Mouse (Mus musculus): ENCODE data around the gene Olfr10. TPM values are rescaled to one million over a fixed set of nuclear protein-coding genes. Genes with fewer than 3 reads are reported as not detected.
"Not testable (repeated sequence)": the region's sequence is repeated elsewhere in the genome, so short reads cannot be mapped to it uniquely, and the experiment has no call there.

Gene Olfr10
- polyA plus RNA-seq, 1 experiment from 2014 or later = not detected

DNA sequence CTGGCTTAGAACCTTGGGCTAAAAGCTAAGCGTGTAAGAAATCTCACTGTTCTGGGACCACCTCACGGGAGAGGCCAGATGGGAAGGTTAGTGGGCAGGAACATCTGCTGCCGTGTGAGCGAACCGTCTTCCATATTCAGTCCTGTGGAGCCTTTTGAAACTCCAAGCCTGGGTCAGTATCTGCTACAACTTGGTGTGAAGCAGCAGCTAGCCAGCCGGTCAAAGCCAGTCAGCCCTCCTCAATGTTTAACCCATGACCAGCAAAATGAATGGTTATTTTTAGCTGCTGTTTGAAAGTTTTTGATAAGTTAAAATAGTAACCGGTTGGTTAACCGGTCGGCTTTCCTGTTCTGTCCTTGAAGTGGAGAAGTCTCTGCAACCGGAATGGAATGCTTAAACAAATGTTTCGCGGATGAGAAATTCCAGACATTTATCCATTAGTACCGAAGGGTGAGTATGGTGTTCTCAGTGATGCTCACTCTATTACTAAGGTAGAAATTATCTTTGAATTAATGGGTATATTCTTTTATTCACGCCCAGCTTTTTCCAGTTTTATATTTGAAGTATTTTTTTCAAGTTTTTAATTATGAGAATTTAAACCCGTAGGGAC lies 36.5 kb upstream of the Olfr10 start:
- Histone ChIP-seq H3K4me3 (no peak overlapping the region), H3K36me3 (peaks cover 20% of the 10 kb centered on the region), H3K9ac (no peak overlapping the region), H3K4me1 (no peaks in the 10 kb centered on the region), H3K27me3 (no peaks in the 10 kb centered on the region), H3K27ac (no peak overlapping the region), H3K9me3 (no peaks in the 10 kb centered on the region), H3K4me2 (replicated peaks) (no peak overlapping the region)
- WGBS = 86% methylated on average over 15 of the region's 15 CpGs
- ATAC-seq (ENCODE audit: low FRiP score, low read depth) = no peak

DNA sequence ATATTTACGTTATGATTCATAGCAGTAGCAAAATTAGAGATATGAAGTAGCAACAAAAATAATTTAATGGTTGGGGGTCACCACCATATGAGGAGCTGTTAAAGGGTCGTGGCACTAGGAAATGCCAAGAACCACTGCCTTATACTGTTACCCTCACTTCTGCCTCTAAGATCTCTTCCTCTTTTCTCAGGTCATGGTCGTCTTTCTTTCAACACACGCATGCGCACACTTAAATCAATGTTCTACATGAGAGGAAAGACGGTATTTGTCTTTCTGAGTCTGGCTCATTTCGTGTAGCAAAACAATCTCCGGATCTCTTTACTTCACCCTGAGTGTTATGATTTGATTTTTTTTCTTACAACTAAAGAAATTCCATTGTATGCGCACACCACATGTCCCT lies 34.8 kb upstream of the Olfr10 start:
- no peak overlapping the region for H3K27ac ChIP-seq
- WGBS = 93% methylated on average over 9 of the region's 9 CpGs
- H3K4me2 ChIP-seq (replicated peaks) = no peak overlapping the region

GRCm38 (mm10) chr11:49270368-49270767 lies 34.2 kb upstream of the Olfr10 start:
- no peak overlapping the region for H3K4me3 ChIP-seq
- H3K9me3 ChIP-seq = no peaks in the 10 kb centered on the region
- no peak overlapping the region for H3K4me2 ChIP-seq (replicated peaks)
- no peak overlapping the region for H3K27ac ChIP-seq
- no peaks in the 10 kb centered on the region for H3K27me3 ChIP-seq
- no peak overlapping the region for H3K9ac ChIP-seq
- no peak for ATAC-seq (ENCODE audit: low FRiP score, low read depth)
- WGBS = 93% methylated on average over 4 of the region's 4 CpGs
- H3K36me3 ChIP-seq = peaks cover under 1% of the 10 kb centered on the region; the same call in 1 of the 2 replicates
- no peaks in the 10 kb centered on the region for H3K4me1 ChIP-seq

More for the DNA sequence above, 34.8 kb upstream of the Olfr10 start:
- Histone ChIP-seq H3K4me1 (no peaks in the 10 kb centered on the region), H3K9ac (no peak overlapping the region), H3K27me3 (no peaks in the 10 kb centered on the region), H3K36me3 (peaks cover 6% of the 10 kb centered on the region), H3K9me3 (no peaks in the 10 kb centered on the region), H3K4me3 (no peak overlapping the region)
- no peak for ATAC-seq (ENCODE audit: low FRiP score, low read depth)

- no peaks in the 10 kb centered on the region for H3K4me1 ChIP-seq
- H3K4me2 ChIP-seq (replicated peaks) = no peak overlapping the region
- no peaks in the 10 kb centered on the region for H3K27me3 ChIP-seq
- WGBS = 34% methylated on average over 7 of the region's 7 CpGs
- no peaks in the 10 kb centered on the region for H3K9me3 ChIP-seq
- ATAC-seq (ENCODE audit: low FRiP score, low read depth) = peak; percentile 64; the same call in 1 of the 2 replicates
- no peak overlapping the region for H3K4me3 ChIP-seq
- no peak overlapping the region for H3K9ac ChIP-seq
- H3K36me3 ChIP-seq = no peaks in the 10 kb centered on the region
- H3K27ac ChIP-seq = no peak overlapping the region
Measured at GRCm38 (mm10) chr11:49271334-49271733, 33.2 kb upstream of the Olfr10 start.

- whole genome bisulfite sequencing = 67% methylated on average over 11 of the region's 11 CpGs
- Histone ChIP-seq H3K4me2 (replicated peaks) (no peak overlapping the region), H3K4me1 (no peaks in the 10 kb centered on the region), H3K4me3 (no peak overlapping the region), H3K27ac (no peak overlapping the region), H3K27me3 (no peaks in the 10 kb centered on the region), H3K36me3 (no peaks in the 10 kb centered on the region), H3K9ac (no peak overlapping the region), H3K9me3 (no peaks in the 10 kb centered on the region)
- no peak for ATAC-seq (ENCODE audit: low FRiP score, low read depth)
Measured at GRCm38 (mm10) chr11:49273834-49274519, 30.6 kb upstream of the Olfr10 start.

- no peak within 1 kb of the TSS for H3K27ac ChIP-seq
- H3K36me3 ChIP-seq = no peaks in the 10 kb centered on the region
- H3K4me3 ChIP-seq = no peak within 1 kb of the TSS
- H3K4me1 ChIP-seq = no peaks in the 10 kb centered on the region
- no peaks in the 10 kb centered on the region for H3K27me3 ChIP-seq
- no peak within 1 kb of the TSS for H3K9ac ChIP-seq
- no peaks in the 10 kb centered on the region for H3K9me3 ChIP-seq
- no peak within 1 kb of the TSS for H3K4me2 ChIP-seq (replicated peaks)
- WGBS = 84% methylated on average over 3 of the region's 3 CpGs
- no peak for ATAC-seq (ENCODE audit: low FRiP score, low read depth)
Measured at GRCm38 (mm10) chr11:49278222-49278621, 26.3 kb upstream of the Olfr10 start, which contains the start of gene Olfr1393. Olfr1393 (plus strand) TSS chr11:49278304.

- not testable (repeated sequence) for ATAC-seq (ENCODE audit: low FRiP score, low read depth); H3K9ac ChIP-seq
- WGBS = 65% methylated on average over 1 of the region's 1 CpGs
Measured at GRCm38 (mm10) chr11:49284982-49285381, 19.6 kb upstream of the Olfr10 start, which contains the start of gene Olfr1392. Olfr1392 (plus strand) TSS chr11:49285282.

DNA sequence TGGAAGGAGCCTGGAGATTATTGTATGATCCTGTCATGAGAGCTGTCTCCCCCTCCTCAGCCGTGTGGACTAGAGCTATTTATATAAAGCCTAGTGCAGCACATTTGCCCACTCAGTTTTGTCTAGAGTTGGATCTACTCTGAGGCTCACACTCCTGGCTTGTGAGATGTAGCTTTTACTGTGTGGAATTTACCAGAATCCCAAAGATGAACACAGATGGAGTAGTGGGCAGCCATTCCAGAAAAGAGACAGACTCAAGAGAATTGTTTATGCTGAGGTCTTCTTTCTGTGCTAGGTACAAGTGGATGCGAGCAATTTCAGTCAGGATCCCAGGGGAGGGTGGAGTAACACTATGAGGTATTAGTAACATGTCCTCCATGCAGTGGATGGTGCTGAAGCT lies 17.3 kb upstream of the Olfr10 start:
- no peaks in the 10 kb centered on the region for H3K27me3 ChIP-seq
- H3K27ac ChIP-seq = no peak overlapping the region
- H3K4me2 ChIP-seq (replicated peaks) = no peak overlapping the region
- no peaks in the 10 kb centered on the region for H3K4me1 ChIP-seq
- H3K9ac ChIP-seq = no peak overlapping the region
- 74% methylated on average over 2 of the region's 2 CpGs for whole genome bisulfite sequencing
- no peaks in the 10 kb centered on the region for H3K36me3 ChIP-seq
- H3K9me3 ChIP-seq = no peaks in the 10 kb centered on the region
- ATAC-seq (ENCODE audit: low FRiP score, low read depth) = no peak
- no peak overlapping the region for H3K4me3 ChIP-seq

More at GRCm38 (mm10) chr11:49284982-49285381, 19.6 kb upstream of the Olfr10 start, which contains the start of gene Olfr1392:
- not testable (repeated sequence) for H3K36me3 ChIP-seq; H3K27me3 ChIP-seq; H3K4me3 ChIP-seq; H3K4me2 ChIP-seq (replicated peaks); H3K27ac ChIP-seq; H3K9me3 ChIP-seq; H3K4me1 ChIP-seq

- Histone ChIP-seq H3K27me3 (no peaks in the 10 kb centered on the region), H3K4me1 (no peaks in the 10 kb centered on the region), H3K27ac (no peak overlapping the region), H3K9ac (no peak overlapping the region), H3K4me2 (replicated peaks) (no peak overlapping the region), H3K4me3 (no peak overlapping the region), H3K36me3 (no peaks in the 10 kb centered on the region), H3K9me3 (no peaks in the 10 kb centered on the region)
- 75% methylated on average over 3 of the region's 3 CpGs for WGBS
- ATAC-seq (ENCODE audit: low FRiP score, low read depth) = no peak
Measured at GRCm38 (mm10) chr11:49292777-49293176, 11.8 kb upstream of the Olfr10 start.

DNA sequence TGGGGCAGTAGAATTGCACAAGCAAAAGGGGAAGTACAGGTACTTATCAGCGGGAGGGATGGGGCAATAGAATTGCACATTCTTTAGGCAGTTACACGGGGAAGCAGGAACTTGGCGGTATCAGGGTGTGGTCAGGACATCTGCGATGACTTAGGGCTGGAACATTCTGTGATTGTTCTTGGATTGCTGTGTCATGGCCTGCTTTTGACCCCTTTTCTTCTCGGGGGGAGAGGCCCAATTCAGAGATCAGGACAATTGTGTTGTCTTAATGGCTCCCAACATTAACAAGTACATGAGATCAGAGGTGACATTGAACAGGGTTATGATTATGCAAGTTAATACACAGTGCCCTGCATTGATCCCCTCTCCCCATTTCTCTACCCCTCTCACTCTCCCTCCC lies 4.0 kb downstream of the Olfr10 start:
- H3K27ac ChIP-seq; H3K36me3 ChIP-seq; H3K4me1 ChIP-seq; H3K9ac ChIP-seq; H3K4me2 ChIP-seq (replicated peaks); H3K27me3 ChIP-seq; H3K4me3 ChIP-seq; H3K9me3 ChIP-seq; ATAC-seq (ENCODE audit: low FRiP score, low read depth): not testable (repeated sequence)
- WGBS = 89% methylated on average over 5 of the region's 5 CpGs

DNA sequence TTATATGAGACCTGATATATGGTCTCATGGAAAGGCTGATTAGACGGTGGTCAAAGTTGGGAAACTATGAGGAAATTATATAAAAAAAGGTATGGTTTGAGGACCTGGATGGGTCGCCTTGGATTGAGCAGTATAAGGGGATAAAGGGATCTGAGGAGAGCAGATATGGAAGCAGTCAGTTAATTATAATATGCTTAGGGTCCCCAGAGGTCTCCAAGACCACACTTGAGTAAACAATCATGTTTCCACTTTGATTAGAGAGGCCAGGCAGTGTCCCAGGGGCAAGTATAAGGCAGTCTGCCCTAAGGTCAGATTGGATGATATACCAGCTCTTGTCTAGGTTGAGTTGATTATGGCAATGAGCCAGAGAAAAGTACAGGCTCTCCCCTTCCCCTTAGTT lies 17.9 kb downstream of the Olfr10 start, which contains the start of gene Olfr1391:
Gene Olfr1391, plus strand, starts transcription at position 301 of the 400 bp plus-strand sequence.
- H3K4me1 ChIP-seq = no peaks in the 10 kb centered on the region
- 78% methylated on average over 2 of the region's 2 CpGs for WGBS
- no peak within 1 kb of the TSS for H3K4me3 ChIP-seq
- H3K4me2 ChIP-seq (replicated peaks) = no peak within 1 kb of the TSS
- no peak for ATAC-seq (ENCODE audit: low FRiP score, low read depth)
- no peak within 1 kb of the TSS for H3K9ac ChIP-seq
- H3K36me3 ChIP-seq = no peaks in the 10 kb centered on the region
- no peak within 1 kb of the TSS for H3K27ac ChIP-seq
- no peaks in the 10 kb centered on the region for H3K27me3 ChIP-seq
- no peaks in the 10 kb centered on the region for H3K9me3 ChIP-seq

- Histone ChIP-seq H3K4me1 (no peaks in the 10 kb centered on the region), H3K9ac (no peak overlapping the region), H3K4me3 (no peak overlapping the region), H3K27me3 (no peaks in the 10 kb centered on the region), H3K4me2 (replicated peaks) (no peak overlapping the region), H3K27ac (no peak overlapping the region), H3K36me3 (no peaks in the 10 kb centered on the region), H3K9me3 (no peaks in the 10 kb centered on the region)
- 84% methylated on average over 3 of the region's 3 CpGs for WGBS
- no peak for ATAC-seq (ENCODE audit: low FRiP score, low read depth)
Measured at GRCm38 (mm10) chr11:49326726-49327125, 22.2 kb downstream of the Olfr10 start.

All from limb, embryonic 13.5 days (tissue).